Mouse (Mus musculus): Measurements from ENCODE around the gene Cntd1. TPM values are rescaled to one million over a fixed set of nuclear protein-coding genes. Genes with fewer than 3 reads are reported as not detected.
A peak's percentile ranks its signal among the peaks of the same experiment; 100 is the strongest.
"Not testable (repeated sequence)": the region's sequence is repeated elsewhere in the genome, so short reads cannot be mapped to it uniquely, and the experiment has no call there.

The Cntd1 gene
- polyA plus RNA-seq, 1 experiment from 2014 or later = 2.0 TPM

- Histone ChIP-seq H3K9me3 (replicated peaks; ENCODE audit: low read length) (no peaks in the 10 kb centered on the region), H3K4me1 (replicated peaks; ENCODE audit: insufficient read depth, low read length) (peaks cover 4% of the 10 kb centered on the region), H3K4me2 (ENCODE audit: low read length) (no peak overlapping the region), H3K27ac (no peak overlapping the region), H3K36me3 (ENCODE audit: insufficient read depth, low read length) (peaks cover 8% of the 10 kb centered on the region), H3K27me3 (ENCODE audit: insufficient read depth, low read length) (no peaks in the 10 kb centered on the region), H3K4me3 (replicated peaks; ENCODE audit: low read depth, low read length) (no peak overlapping the region), H3K9ac (ENCODE audit: low read depth, low read length) (no peak overlapping the region)
- no peak for TF ChIP-seq CTCF (IDR thresholded peaks at IDR 0.05; ENCODE audit: low read depth)
- ATAC-seq (replicated peaks; ENCODE audit: low FRiP score, low read depth) = no peak
- no peak for DNase-seq (ENCODE audit: low spot score)
- WGBS = 100% methylated on average over 1 of the region's 1 CpGs
Measured at GRCm38 (mm10) chr11:101314567-101314966, 35.8 kb downstream of the Cntd1 start.

- H3K9ac ChIP-seq (ENCODE audit: low read depth, low read length) = peak overlapping the region; percentile 86; the same call in 1 of the 2 replicates
- TF ChIP-seq CTCF (IDR thresholded peaks at IDR 0.05; ENCODE audit: low read depth) = no peak
- WGBS = 84% methylated on average over 8 of the region's 8 CpGs
- H3K4me2 ChIP-seq (ENCODE audit: low read length) = peak overlapping the region; percentile 76
- peaks cover 4% of the 10 kb centered on the region for H3K4me1 ChIP-seq (replicated peaks; ENCODE audit: insufficient read depth, low read length)
- no peaks in the 10 kb centered on the region for H3K9me3 ChIP-seq (replicated peaks; ENCODE audit: low read length)
- H3K36me3 ChIP-seq (ENCODE audit: insufficient read depth, low read length) = peaks cover 14% of the 10 kb centered on the region
- DNase-seq (ENCODE audit: low spot score) (no peak), ATAC-seq (replicated peaks; ENCODE audit: low FRiP score, low read depth) (no peak)
- peak overlapping the region; percentile 77 for H3K27ac ChIP-seq
- H3K4me3 ChIP-seq (replicated peaks; ENCODE audit: low read depth, low read length) = peak overlapping the region; percentile 93
- H3K27me3 ChIP-seq (ENCODE audit: insufficient read depth, low read length) = no peaks in the 10 kb centered on the region
Measured at GRCm38 (mm10) chr11:101315082-101315650, 36.4 kb downstream of the Cntd1 start.

GRCm38 (mm10) chr11:101315665-101316500 is 37.1 kb downstream of the Cntd1 start, which contains the start of gene Psme3:
TSS of gene Psme3 (plus strand) at chr11:101316213.
- Histone ChIP-seq H3K9ac (ENCODE audit: low read depth, low read length) (peak within 1 kb of the TSS; percentile 86), H3K27me3 (ENCODE audit: insufficient read depth, low read length) (no peaks in the 10 kb centered on the region), H3K4me1 (replicated peaks; ENCODE audit: insufficient read depth, low read length) (peaks cover 4% of the 10 kb centered on the region), H3K9me3 (replicated peaks; ENCODE audit: low read length) (no peaks in the 10 kb centered on the region), H3K36me3 (ENCODE audit: insufficient read depth, low read length) (peaks cover 21% of the 10 kb centered on the region), H3K4me3 (replicated peaks; ENCODE audit: low read depth, low read length) (peak within 1 kb of the TSS; percentile 93), H3K4me2 (ENCODE audit: low read length) (peak within 1 kb of the TSS; percentile 76), H3K27ac (peak within 1 kb of the TSS; percentile 77)
- under 1% methylated on average over 62 of the region's 62 CpGs for WGBS
- no peak for TF ChIP-seq CTCF (IDR thresholded peaks at IDR 0.05; ENCODE audit: low read depth)
- ATAC-seq (replicated peaks; ENCODE audit: low FRiP score, low read depth) = peak; percentile 90
- DNase-seq (ENCODE audit: low spot score) = peak; percentile 95

- under 1% methylated on average over 17 of the region's 17 CpGs for whole genome bisulfite sequencing
- Histone ChIP-seq H3K4me3 (replicated peaks; ENCODE audit: low read depth, low read length) (peak overlapping the region; percentile 93), H3K9me3 (replicated peaks; ENCODE audit: low read length) (no peaks in the 10 kb centered on the region), H3K4me1 (replicated peaks; ENCODE audit: insufficient read depth, low read length) (peaks cover 4% of the 10 kb centered on the region), H3K36me3 (ENCODE audit: insufficient read depth, low read length) (peaks cover 25% of the 10 kb centered on the region), H3K27ac (peak overlapping the region; percentile 77), H3K9ac (ENCODE audit: low read depth, low read length) (peak overlapping the region; percentile 86), H3K4me2 (ENCODE audit: low read length) (peak overlapping the region; percentile 76), H3K27me3 (ENCODE audit: insufficient read depth, low read length) (no peaks in the 10 kb centered on the region)
- no peak for TF ChIP-seq CTCF (IDR thresholded peaks at IDR 0.05; ENCODE audit: low read depth)
- DNase-seq (ENCODE audit: low spot score) (peak; percentile 52), ATAC-seq (replicated peaks; ENCODE audit: low FRiP score, low read depth) (no peak; the same call in 1 of the 2 replicates)
Measured at GRCm38 (mm10) chr11:101316501-101316917, 37.7 kb downstream of the Cntd1 start.

GRCm38 (mm10) chr11:101323609-101324008 is 44.8 kb downstream of the Cntd1 start:
- H3K9ac ChIP-seq (ENCODE audit: low read depth, low read length) = no peak overlapping the region
- peak; percentile 96 for TF ChIP-seq CTCF (IDR thresholded peaks at IDR 0.05; ENCODE audit: low read depth)
- H3K9me3 ChIP-seq (replicated peaks; ENCODE audit: low read length) = no peaks in the 10 kb centered on the region
- H3K27ac ChIP-seq = no peak overlapping the region
- no peaks in the 10 kb centered on the region for H3K27me3 ChIP-seq (ENCODE audit: insufficient read depth, low read length)
- H3K4me1 ChIP-seq (replicated peaks; ENCODE audit: insufficient read depth, low read length) = no peaks in the 10 kb centered on the region
- DNase-seq (ENCODE audit: low spot score) (peak; percentile 89), ATAC-seq (replicated peaks; ENCODE audit: low FRiP score, low read depth) (peak; percentile 45)
- no peak overlapping the region for H3K4me3 ChIP-seq (replicated peaks; ENCODE audit: low read depth, low read length)
- H3K36me3 ChIP-seq (ENCODE audit: insufficient read depth, low read length) = peaks cover 49% of the 10 kb centered on the region
- H3K4me2 ChIP-seq (ENCODE audit: low read length) = no peak overlapping the region
- WGBS = 8% methylated on average over 4 of the region's 4 CpGs

- H3K4me3 ChIP-seq (replicated peaks; ENCODE audit: low read depth, low read length) = no peak within 1 kb of the TSS
- H3K4me2 ChIP-seq (ENCODE audit: low read length) = no peak within 1 kb of the TSS
- no peak for ATAC-seq (replicated peaks; ENCODE audit: low FRiP score, low read depth)
- H3K4me1 ChIP-seq (replicated peaks; ENCODE audit: insufficient read depth, low read length) = no peaks in the 10 kb centered on the region
- no peak within 1 kb of the TSS for H3K27ac ChIP-seq
- no peaks in the 10 kb centered on the region for H3K27me3 ChIP-seq (ENCODE audit: insufficient read depth, low read length)
- no peak for DNase-seq (ENCODE audit: low spot score)
- WGBS = 77% methylated on average over 5 of the region's 5 CpGs
- peaks cover 39% of the 10 kb centered on the region for H3K36me3 ChIP-seq (ENCODE audit: insufficient read depth, low read length)
- no peaks in the 10 kb centered on the region for H3K9me3 ChIP-seq (replicated peaks; ENCODE audit: low read length)
- no peak for TF ChIP-seq CTCF (IDR thresholded peaks at IDR 0.05; ENCODE audit: low read depth)
- no peak within 1 kb of the TSS for H3K9ac ChIP-seq (ENCODE audit: low read depth, low read length)
Measured at GRCm38 (mm10) chr11:101324763-101325162, 46.0 kb downstream of the Cntd1 start, which contains the start of gene Aoc2. TSS of gene Aoc2 (plus strand) at chr11:101325063.

GRCm38 (mm10) chr11:101325201-101325600 is 46.4 kb downstream of the Cntd1 start:
- not testable (repeated sequence) for H3K4me1 ChIP-seq (replicated peaks; ENCODE audit: insufficient read depth, low read length); H3K9me3 ChIP-seq (replicated peaks; ENCODE audit: low read length); H3K4me2 ChIP-seq (ENCODE audit: low read length); H3K27me3 ChIP-seq (ENCODE audit: insufficient read depth, low read length); DNase-seq (ENCODE audit: low spot score); H3K9ac ChIP-seq (ENCODE audit: low read depth, low read length); H3K27ac ChIP-seq; H3K4me3 ChIP-seq (replicated peaks; ENCODE audit: low read depth, low read length)
- ATAC-seq (replicated peaks; ENCODE audit: low FRiP score, low read depth) = 0 out of 2 replicates have a peak, but pooled peaks have one; percentile 11
- WGBS = 90% methylated on average over 11 of the region's 11 CpGs
- peaks cover 34% of the 10 kb centered on the region for H3K36me3 ChIP-seq (ENCODE audit: insufficient read depth, low read length)

Measured in kidney, postnatal 0 days (tissue).